Mouse (Mus musculus): Measurements from ENCODE around the gene Ramp2.

The Ramp2 gene

DNA sequence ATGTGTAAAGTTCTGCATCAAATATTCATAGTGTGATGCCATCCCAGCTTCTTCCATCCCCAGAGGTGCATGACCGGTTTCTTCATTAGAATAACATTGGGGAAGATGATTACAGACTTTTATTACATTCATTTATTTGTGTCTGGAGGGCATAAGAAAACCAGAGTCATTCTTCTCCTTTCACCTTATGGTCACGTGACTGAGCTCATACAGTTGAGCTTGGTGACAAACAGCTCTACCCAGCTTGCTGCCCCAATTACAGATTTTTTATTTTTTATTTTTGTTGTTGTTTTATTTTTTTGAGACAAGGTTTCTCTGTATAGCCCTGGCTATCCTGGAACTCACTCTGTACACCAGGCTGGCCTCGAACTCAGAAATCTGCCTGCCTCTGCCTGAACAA is 26.6 kb downstream of the Ramp2 start:
- no peak for DNase-seq

DNA sequence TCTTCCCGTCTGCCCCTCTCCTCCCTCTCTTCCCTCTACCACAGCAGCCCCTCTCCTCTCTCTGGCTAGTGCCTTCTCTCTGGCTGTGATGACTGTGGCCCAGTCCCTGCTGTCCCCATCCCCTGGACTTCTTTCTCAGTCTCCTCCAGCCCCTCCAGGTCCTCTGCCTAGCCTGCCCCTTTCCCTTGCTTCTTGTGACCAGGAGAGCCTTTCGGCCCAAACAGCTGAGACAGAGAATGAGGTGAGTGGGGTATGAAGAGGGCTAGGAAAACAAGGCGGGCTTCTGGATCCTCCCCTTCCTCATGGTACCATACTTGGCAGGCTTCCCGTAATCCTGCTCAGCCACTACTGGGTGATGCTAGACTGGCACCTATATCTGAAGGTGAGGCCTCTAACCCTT is 29.5 kb downstream of the Ramp2 start:
- no peak for DNase-seq

DNA sequence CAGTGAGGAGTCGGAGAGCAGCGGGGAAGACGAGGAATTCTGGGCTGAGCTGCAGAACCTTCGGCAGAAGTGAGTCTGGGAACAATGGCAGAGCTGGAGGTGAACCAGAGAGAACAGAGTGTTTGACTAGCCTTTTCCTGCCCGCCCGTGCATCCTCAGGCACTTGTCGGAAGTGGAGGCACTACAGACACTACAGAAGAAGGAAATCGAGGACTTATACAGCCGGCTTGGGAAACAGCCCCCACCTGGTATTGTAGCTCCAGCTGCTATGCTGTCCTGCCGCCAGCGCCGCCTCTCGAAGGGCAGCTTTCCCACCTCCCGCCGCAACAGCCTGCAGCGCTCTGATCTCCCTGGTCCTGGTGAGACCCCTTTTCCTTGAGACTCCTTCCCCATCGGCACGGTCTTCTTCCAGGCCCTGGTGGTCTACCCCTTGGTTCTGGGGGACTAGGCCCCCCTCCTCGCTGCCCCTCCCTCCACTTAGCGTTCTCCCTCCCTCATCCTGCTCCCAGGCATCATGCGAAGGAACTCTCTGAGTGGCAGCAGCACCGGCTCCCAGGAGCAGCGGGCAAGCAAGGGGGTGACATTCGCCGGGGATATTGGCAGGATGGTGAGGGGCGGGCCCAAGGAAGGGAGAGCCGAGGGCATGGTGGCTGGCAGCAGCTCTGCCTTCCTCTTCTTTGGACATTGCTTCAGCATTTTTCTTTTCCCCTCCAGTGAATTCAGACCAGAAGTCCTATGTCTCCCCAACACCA is 30.7 kb downstream of the Ramp2 start:
- DNase-seq = no peak

DNA sequence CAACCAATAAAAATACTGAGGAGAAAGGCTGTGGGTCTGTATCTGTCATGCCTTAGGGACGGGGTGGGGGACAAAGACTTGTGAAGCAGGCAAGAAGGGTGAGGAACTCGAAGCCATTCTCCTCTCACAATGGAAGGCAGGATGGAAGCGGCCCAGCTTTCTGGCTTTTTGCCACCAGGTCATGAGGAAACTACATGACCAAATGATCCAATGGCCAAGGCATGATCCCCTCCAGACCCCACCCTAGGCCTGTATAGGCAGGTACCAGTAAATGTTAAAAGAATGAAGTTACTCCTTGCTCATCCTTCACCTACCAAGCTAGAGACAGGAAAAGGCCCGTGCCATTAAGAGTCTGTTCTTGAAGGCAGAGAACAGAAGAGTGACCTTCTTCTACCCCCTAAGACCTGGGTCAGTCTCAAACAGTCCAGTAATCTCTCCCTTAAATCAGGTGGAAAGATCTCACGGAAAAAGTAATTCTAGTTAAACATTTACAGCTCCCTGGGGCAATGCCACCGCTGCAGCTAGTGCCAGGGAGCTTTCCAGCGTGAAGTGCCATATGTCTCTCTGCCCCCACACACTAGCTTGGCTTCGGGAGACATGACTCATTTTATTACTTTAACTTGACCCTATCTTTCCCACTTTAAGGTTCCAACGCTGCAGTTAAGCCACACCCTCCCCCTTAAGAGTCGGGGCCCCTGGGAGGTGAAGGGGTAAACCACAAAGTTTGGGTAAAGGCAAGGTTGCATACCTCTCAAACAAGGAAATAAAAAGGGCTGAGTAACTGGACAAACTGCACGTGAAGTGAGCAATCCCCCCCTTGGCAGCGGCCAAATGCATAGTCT is 31.8 kb downstream of the Ramp2 start:
- no peak for DNase-seq

DNA sequence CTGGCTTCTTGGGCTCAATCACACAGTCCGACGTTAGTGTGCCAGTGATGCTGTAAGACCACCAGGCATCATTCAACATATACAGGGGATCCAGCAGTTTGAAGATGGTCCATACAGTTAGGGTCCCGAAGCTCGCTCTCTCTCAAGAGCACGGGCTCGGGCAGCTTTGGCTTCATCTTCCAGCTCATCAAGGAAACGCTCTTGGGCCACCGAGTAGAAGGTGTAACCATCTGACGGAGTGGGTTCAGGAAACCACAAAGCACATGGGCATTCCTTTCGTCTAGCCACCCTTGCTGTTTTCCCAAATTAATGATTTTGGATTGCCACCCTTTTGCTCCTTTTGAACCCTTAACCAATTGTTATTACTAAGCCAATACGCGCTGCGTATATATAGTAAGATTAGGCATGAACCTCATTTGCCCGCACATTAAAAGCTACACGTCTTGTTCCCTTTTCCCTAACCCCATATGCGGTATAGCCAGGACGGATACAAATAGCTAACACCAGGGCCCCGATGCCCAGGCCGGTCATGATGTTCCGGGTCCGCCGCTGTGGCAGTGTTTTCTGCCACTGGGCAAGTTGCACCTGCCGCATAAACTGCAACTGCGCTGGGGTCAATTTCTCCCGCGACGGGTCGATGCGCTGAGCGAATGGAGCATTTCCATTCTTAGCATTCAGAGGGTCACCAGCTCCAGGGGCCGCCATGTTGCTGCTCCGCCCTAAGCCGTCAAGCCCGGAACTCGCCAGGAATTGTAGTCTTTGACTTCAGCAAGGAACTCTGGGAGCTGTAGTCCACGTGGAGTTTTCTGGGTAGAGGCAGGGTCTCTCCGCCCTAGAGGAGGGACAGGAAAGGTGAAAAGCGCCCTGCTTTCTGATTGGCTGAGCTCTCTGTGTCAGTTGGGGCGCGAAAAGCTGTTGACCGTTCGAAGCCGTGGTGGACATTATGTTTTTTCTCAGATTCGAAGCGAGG is 32.7 kb downstream of the Ramp2 start, which contains the start of the genes Cntd1 and Coa3:
Gene Cntd1 (plus strand): TSS at position 790 of the 970 bp plus-strand sequence.
Gene Coa3 (minus strand): TSS at position 892 of the 970 bp plus-strand sequence.
- DNase-seq = peak; percentile 79 to 87

DNA sequence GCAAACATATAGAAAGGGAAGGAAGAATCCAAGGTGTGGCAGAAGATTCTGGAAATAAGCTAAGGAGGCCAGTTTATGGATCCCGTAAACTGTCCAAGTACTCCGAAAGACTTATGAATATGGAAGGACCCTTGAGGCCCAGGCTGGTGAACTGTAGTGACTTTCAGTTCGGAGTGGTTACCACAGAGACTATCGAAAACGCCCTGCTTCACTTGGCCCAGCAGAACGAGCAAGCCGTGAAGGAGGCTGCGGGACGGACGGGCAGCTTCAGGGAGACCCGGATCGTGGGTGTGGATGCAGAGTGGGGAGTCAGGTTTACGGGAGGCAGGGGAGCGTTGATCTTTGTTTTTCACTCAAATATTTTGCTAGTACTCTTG is 33.4 kb downstream of the Ramp2 start:
- DNase-seq = peak in 1 of 2 experiments; percentile 32

DNA sequence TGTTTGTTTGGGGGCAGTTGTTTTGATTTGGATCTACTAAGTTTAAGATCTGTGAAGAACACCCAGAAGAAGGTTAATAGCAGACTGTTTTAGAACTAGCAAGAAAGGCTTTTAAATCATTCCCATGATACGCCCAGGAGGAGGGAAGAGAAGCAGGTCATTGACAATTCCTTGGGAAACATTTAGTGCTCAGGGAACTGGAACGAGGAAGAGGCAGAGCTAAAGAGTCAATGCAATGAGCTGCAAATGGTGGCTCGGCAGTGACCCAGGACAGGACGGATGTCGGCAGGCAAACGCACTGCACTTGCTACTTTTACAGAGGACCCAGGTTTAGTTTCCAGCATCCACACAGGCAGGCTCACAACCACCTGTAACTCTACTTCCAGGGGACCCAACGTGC is 35.0 kb downstream of the Ramp2 start:
- DNase-seq = no peak

DNA sequence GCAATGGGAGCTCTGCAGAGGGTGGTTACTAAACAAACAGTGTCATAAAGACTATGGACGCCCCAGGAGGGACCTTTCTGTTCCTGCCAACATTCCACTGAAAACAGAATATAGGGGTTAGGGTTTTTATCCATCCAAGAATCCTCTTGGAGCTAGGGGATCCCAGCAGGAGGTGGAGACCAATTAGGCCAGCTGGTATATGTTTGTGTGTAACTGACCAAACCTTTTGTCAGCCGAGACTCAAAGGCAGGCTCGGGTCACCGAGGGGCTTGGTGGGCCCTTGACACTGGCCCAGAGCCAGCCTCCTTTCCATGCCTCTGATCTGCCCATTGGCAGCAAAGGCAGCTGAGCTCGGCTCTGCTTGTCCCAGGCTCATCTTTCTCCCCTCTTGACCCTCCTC is 37.1 kb downstream of the Ramp2 start:
- no peak for DNase-seq

DNA sequence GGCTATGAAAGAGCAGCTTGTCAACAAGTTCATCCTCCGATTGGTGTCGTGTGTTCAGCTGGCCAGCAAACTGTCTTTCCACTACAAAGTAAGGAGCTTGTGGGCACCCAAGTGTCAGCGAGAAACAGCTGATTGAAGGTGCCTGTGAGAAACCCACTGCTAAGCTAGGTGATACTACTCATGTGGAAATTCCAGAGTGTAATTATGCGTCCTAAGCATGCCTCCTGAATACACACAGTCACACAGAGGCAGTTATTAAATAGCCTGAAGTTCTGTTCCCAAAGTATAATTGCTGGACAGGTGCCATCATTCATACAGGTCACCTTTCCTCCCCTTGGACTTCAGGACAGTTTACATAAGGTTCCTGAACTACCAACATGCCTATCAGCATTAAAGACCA is 38.0 kb downstream of the Ramp2 start:
- no peak for DNase-seq

DNA sequence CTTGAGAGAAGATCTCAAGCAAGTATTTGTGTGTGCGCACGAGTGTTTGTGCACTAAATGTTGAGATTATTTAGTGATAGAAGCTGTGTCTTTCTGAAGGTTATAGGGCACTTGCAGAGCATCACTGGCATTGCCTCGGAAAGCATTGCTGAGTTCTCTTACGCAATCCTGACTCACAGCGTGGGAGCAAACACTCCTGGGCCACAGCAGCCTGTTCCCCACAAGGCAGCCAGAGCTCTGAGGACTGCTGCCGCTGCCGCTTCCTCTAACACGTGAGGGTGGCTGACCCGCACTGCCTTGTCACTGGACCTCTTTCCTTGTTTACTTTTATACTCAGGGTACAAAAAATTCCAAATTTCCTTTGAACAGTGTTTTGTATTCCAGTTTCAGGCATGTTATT is 41.5 kb downstream of the Ramp2 start:
- DNase-seq = no peak

DNA sequence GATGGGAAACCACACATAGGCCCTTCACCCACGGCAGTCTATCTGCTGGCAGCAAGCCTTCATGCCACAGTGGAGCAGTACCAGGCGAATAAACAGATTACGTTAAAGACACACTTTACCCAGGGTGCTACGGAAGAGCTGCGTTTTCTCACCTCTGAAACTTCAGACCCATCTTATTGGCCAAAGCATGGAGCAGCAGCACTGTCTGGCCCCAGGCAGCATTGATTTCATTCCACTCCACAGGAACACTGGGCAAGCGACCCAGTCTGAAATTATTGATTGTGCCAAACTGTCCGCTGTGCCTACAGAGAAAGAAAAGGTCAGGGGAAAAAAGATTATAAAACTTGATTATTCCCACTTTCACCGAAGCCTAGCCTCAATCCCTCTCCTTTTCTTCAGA is 45.4 kb downstream of the Ramp2 start:
- DNase-seq = no peak

DNA sequence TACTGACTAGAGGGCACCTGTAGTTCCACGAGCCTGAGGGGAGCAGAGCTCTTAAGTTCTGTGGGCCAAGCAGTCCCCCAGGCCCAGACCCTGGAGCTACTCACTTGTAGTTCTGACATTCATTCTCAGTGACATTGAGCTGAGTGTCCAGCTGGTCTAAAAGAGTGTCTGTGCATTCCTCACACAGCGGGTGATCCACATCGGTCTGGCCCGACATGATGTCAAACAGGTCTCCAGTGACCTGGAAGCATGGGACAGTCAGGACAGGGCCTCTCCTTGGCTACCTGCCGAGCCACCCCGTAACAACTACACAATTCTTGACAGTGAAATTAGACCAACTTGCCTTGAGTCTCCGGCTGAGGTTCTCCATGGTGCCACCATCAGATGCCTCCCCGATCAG is 49.4 kb downstream of the Ramp2 start:
- no peak for DNase-seq

DNA sequence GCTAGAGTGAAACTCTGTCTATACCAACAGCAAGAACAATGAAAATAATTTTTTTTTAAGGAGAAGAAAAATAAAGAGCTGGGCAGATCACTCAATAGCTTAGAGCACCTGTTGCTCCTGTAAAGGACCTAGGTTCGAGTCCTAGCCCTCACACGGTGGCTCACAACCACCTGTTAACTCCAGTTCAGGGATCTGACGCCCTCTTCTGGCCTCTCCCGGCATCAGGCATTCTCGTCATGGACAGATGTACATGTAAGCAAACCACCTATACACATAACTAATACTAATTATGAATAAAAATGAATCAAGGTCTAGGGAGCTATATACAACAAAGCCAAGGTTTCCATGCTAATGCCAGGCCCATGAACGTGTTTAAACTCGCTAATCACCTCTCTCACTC is 55.1 kb downstream of the Ramp2 start:
- no peak for DNase-seq

DNA sequence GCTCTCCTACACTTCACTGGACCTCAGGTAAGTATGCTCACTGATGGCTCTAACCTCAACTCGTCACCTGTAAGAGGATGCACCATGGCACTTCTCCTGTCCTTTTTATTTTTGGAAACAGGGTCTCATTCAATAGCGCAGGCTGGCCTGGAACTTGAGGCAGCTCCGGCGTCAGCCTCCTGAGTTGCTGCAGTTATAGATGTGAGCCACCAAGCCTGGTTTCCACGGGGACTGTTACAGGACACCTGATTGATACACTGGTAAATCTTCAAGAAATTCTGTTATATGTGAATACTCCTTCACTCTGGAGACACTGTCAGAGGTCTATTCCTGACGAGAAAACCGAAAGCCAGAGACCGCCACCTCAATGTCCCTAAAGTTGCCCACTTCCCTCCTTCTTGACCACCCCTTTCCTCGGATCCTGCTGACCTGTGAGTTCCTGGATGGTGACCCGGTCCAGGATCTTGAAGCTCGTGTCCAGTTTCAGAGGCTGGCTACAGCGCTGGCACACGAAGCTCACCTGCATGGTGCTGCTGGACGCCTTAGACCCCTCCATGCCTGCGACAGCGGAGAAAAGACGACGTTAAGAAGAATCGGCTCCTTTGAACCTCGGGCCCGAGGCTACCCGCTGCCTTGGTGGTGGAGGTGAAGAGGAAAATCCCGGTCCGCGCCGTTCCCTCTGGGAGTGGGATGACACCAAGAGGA is 55.6 kb downstream of the Ramp2 start:
- no peak for DNase-seq

DNA sequence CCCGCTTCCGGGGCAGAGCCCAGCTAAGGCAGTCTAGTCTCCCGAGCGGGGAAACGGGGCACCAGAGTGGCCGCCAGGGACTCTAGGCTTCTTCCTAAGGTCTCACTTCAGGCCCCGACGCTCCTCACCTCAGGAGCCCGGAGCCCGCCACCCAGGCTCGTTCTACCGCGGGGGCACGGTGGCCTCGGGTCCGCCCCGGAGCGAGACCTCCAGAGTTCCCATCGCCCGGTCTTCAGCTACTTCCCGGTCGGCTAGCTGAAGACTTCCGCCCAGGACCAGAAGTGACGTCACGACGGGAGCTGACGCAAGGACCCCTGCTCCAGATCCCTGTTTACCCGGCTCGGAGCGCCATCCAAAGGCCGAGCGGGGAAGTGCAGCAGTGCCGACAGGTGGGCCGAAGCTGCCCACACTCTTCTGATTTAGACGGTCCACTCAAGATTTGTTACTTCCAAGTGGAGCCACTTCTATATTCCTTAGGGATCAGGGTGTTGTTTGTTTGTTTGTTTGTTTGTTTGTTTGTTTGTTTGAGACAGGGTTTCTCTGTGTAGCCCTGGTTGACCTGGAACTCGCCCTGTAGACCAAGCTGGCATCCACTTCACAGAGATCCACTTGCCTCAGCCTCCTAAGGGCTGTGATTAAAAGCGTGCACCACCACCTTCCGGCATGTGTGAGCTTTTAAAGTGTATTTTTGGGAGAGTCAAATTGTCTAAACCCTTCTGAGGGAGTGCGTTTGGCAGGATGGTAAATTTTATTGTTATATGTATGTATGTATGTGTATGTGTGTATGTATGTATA is 56.4 kb downstream of the Ramp2 start, which contains the start of gene Becn1:
Gene Becn1 (minus strand): TSS at position 283 of the 795 bp plus-strand sequence.
- peak; percentile 89 to 90 for DNase-seq

DNA sequence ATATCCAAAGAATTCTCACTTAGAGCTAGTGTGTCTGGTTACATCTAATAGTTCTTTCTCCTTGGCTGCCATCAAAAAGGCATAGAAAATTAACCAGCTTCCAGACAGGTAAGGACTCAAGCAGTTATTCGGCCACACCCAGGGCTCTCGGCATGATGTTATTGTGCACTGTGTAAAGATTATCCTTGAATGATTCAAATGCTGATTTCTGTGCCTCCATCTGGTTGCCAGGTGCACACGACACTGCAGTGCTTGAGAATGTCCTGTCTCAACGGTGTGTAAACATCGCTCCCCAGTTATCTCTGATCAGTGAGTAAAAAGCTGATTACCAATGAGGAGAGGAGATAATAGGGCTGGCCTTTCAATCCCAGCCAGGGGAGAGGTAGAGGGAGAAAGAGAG is 61.9 kb downstream of the Ramp2 start:
- DNase-seq = no peak
